Mouse (Mus musculus) cerebellum, postnatal 4 days (tissue): ENCODE measurements around the gene Zbed4.
"Not testable (repeated sequence)": the region's sequence is repeated elsewhere in the genome, so short reads cannot be mapped to it uniquely, and the experiment has no call there.

Source experiments
- DNase-seq, 2 experiments: peaks; one replicate each; pipeline ENCODE4 v3.0.0; 2022; ENCODE audit warnings: low spot score in 2 of 2, mixed read lengths in 1 of 2

Gene Zbed4

DNA sequence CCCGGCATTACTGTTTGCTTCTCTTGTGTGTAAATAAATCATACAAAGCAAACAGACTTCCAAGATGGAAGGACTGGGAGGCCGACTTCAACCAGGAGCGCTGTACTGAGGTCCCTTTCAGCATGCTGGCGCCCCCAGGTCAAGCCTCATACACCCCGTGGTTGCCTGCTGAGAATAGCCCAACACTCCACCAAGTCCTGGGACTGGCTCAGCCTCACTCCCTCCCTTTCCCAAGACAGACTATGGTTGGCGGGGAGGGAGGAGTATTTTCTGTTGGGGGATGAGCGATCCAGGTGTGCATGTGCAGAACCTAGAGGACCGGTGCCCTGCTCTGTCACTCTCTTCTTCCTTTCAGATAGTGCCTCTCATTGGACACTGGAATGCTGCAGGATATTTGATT lies 56.7 kb downstream of the Zbed4 start:
- no peak for DNase-seq

DNA sequence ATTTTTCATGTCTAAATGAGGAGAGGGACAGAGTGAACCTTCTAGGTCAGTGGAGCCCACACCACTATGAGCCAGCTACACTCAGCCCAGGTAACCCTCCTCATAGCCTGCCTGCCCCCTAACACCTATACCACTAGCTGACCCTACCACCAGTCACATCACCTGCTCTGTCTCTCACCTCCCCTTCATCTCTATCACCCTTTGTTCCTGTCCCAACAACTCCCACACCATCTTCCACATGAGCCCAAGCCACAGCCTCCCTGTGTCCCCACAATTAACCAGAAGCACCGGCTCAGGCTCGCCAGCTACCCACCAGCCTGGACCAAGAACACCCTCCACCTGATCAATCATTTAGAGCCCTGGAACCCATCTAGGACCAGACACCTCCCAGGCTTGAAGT lies 58.9 kb downstream of the Zbed4 start:
- DNase-seq = no peak

DNA sequence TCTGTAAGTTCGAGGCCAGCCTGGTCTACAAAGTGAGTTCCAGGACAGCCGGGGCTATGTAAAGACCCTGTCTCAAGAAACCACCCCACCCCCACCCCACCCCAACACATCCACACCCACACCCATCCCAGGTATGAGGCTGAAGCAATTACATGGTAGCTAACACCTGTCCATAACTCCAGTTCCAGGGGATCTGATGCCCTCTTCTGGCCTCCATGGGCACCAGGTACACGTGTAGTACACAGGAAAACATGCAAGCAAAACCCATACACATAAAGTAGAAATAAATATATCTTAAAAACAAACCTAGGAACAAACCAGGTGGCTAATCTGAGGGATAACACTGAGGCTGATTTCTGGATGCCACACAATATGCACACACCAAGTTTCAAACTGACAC lies 61.8 kb downstream of the Zbed4 start:
- DNase-seq = no peak

DNA sequence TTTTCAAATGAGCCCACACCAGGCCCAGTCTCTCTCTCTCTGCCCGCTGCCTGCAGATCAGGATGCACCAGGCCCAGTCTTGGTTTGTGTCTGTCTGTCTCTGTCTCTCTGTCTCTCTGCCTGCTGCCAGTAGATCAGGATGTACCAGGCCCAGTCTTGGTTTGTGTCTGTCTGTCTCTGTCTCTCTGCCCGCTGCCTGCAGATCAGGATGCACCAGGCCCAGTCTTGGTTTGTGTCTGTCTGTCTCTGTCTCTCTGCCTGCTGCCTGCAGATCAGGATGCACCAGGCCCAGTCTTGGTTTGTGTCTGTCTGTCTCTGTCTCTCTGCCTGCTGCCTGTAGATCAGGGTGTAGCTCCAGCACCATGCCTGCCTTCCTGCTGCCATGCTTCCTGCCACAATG lies 62.4 kb downstream of the Zbed4 start:
- DNase-seq = not testable (repeated sequence)

DNA sequence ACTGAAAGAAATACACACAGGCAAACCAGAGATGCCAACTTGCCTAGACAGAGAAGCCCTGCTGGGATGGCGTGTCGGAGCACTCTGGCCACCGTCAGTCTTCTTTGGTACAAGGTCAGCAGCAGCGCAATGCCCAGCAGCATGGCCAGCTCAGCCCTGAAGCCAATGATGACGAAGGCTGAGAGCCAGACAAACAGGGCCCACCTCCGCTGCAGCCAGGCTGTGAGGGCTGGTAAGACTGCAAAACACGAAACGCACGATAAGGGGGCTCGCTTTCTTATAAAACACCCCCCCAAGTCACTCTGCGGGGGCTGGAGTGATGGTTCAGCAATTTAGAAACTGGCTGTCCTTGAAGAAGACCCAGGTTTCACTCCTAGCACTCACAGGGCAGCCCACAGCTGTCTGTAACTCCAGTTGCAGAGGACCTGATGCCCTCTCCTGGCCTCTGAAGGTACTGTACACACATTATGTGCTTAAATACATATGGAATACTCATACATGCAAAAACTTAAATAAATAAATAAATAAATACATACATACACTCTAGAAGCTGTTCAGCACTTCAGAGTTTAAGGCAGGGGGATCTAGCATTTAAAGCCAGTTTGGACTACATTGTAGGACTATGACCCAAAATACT lies 63.1 kb downstream of the Zbed4 start:
- DNase-seq = no peak

DNA sequence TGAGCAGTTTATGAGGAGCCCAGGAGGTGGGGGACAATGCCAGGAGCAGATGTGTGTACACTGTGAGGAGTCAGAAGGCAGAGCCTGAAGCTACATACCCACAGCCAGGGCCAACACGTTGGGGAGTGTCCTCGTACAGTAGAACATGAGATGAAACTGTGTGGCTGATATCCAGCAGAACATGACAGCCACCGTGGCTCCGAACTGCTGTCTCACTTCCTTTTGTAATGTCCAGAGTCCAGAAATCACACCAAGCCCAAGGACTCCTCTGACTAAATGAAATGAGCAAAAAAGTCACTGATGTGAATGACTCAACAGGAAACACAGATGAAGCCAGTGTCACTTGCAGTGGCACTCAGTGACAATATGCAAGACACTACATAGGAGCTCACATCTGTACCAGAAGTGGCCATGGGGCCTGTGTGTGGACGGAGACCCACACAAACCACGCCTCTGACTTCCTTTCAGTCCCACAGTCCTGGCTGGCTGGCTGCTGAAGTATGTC lies 63.8 kb downstream of the Zbed4 start:
- no peak for DNase-seq

DNA sequence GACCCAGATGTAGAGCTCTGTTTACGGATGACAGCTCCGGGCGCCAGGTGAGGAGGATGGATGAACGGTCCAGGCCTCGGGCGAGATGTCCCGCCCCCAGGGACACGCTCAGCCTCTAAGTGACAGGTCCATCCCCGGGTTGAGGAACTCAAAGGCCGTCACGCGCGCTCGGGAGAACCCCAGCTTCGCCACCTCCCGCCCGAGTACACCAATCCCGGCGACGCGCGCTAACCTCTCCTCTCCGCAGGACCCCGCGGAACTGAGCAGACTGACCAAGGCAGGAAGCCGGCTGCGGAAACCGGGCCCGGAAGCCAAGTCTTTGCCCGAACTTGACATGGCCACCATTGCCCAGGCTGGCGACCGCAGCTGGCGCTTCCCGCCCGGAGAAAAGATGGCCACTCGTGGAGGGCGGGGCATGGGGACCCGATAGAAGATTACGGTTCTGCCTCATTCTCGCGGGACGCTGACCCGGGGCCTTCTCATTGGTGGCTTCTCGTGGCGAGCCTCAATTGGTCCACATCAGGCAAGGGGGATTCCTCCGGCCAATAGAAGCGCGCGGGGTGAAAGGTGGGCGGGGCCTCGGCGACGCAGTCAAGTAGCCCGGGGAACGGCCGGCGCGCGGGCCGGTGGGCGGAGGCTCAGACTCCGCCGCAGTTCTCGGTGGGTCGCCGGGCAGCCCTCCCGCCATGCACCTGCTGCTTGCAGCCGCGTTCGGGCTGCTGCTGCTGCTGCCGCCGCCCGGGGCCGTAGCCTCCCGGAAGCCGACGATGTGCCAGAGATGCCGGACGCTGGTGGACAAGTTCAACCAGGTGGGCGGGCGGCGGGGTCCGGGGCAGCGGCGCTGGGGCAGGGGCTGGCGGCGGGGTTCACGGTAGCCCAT lies 67.8 kb downstream of the Zbed4 start, which contains the start of the genes Alg12 and Creld2:
Alg12 (minus strand) TSS at position 293 of the 880 bp plus-strand sequence.
Creld2 (plus strand) TSS at position 621 of the 880 bp plus-strand sequence.
- DNase-seq = peak; percentile 98

DNA sequence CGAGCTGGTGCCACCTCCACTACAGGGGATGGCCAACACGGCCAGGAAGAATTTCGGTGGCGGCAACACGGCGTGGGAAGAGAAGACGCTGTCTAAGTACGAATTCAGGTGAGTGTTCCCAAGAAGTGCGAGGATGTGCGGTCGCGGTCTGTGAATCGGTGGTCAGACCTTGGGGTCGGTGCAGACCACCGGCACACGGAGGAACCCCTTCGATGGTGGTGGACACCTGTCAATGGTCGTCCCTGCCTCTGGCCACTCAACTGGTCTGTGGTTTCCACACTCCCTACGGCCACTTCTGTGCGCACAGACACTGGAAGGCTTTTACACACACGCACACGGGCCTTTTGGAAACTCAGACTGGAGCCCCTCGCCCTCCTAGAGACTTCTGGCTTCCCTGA lies 68.4 kb downstream of the Zbed4 start:
- DNase-seq = no peak

DNA sequence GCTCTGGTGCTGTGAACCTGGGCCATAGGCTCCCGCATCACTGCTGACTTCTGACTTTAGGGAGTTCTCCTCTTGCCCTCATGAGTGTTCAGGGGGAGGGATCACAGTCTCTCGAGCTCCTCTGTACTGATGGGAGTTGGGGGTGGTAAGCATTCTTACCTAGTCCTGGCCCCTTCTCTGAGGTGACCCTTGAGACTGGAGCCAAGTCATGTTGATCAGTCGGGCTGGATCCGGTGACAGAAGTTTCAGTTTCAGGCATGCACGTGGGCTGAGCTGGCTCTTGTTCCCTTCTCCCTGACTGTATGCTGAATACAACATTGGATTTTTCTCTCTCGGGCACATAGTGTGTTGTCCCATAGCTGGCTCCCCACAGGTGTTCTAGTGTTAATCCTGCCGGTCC lies 69.9 kb downstream of the Zbed4 start:
- no peak for DNase-seq

DNA sequence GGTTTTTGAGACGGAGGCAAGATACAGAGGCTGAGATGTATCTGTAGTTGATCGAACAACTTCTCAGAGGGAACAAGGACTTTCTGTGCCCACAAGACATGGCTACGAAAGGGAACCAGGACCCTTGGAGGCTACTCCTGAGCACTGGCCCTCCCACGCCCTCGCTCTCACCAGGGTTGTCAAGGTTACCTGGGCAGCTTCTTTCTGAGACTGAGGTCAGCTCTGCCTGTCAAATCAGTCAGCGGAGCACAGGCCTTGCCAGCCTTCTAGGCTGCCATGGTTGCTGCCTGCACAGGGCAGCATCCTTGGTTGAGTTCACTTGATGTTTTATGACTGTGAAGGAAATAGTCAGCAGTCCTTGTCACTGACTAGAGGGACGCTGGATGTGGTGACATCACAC lies 71.1 kb downstream of the Zbed4 start:
- no peak for DNase-seq

DNA sequence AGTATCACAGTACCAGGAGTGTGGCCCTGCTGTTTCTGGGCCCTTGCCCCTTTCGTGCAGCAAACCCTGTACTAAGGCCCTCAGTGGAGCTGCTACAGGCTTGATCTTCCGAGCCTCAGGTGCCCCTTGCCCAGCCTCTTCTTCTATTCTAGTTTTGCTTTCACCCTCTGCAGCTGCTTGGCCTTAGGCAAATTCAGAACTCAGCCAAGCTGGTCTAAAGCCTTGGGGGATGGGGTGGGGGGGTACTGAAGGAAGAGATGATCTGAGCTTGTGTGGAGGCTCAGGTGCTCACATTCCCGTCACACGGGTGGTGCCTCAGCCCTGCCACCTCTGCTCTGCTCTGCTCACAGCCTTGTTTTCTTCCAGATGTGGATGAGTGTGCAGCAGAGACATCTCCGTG lies 71.9 kb downstream of the Zbed4 start:
- no peak for DNase-seq

DNA sequence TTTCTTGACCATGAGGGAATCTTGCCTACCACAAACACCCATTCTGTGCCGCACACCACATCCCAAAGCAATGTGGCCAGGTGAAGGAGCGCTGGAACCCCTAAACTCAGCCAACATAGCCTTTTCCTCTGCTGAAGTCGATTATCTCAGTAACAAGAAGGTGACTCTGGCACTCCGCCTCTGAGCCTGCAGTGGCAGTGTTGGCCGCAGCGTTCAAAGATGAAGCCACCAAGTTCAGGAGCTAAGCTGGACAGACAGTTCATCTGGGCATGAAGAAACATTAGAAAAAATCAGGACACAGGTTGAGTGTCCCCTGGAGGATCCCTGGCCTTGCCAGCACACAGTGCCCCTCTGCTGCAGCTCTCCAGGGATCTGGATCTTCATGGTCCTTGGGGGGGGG lies 76.0 kb downstream of the Zbed4 start:
- no peak for DNase-seq

DNA sequence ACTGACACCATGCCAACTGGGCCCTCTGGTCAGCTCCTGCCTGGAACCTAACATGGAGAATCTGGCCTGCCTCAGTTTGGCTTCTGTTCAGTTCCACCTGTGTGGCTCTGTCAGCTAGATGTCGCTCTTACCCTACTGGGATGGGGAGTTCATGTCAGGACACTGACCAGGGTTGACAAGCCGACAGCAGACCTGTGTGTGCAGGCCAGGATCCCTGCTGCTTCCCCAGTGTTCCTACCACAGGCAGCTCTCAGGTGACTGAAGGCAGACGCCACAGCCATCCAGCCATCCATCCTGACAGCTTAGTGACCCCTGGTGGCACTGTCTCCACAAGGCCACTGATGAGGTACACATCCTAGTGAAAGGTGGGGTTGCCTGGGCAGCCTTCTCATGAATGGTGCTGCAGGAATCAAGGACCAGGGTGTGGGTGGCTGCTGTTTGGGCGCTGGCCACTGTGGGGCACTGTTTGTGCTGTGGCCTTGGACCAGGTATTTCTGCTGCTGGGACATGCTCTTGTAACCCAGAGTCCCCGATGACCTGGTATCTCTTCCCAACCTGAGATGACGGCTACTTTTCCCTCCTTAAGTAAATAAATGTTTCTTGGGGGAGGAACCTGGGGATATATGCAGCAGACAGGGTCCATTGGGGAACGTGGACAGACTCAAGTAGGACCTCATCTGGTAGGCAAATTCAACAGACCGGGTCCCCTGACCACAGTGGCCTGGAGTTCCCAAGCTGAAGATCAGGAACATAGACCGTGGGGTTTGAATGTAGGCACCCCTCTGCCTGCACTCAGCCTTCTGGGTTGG lies 76.7 kb downstream of the Zbed4 start:
- DNase-seq = peak; percentile 47 to 76

DNA sequence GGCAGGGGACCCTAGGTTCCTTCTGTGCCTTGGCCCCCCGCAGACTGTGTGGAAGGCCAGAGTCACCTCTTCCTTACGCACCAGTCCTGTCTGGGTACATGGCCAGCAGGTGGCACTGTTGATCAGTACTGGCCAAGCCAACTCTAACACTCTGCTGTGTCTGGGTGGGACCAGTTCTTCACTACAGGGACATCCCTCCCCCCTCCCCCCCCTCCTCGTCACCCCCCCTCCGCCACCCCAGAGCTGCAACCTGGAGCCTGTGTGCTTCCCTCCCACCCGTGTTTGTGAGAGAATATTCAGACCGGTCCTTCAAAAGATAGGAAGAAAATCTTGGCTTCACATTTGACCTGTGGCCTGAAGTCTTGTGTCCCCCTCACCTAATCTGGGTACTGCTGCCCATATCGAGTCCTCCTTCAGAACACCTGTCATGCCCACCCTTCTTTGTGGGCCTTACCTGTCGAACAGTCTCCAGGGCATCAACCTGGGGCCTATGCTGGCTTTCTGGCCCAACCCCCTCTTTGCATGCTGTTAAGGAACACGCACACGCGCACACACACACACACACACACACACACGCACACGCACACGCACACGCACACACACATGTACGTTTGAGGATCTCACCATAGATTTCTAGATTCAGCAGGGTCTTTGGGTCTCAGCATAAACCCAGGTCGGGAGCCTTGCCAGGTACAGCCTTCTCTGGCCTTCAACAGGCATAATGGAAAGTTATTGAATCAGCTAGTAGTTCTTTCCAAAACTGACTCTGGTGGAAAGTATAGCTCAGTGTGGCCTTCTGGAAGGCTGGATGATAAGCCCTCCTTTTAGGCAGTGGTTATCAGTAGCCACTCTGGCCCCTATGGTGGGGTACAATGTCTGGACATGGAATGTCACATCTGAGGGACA lies 77.6 kb downstream of the Zbed4 start:
- peak; percentile 80 to 90 for DNase-seq

DNA sequence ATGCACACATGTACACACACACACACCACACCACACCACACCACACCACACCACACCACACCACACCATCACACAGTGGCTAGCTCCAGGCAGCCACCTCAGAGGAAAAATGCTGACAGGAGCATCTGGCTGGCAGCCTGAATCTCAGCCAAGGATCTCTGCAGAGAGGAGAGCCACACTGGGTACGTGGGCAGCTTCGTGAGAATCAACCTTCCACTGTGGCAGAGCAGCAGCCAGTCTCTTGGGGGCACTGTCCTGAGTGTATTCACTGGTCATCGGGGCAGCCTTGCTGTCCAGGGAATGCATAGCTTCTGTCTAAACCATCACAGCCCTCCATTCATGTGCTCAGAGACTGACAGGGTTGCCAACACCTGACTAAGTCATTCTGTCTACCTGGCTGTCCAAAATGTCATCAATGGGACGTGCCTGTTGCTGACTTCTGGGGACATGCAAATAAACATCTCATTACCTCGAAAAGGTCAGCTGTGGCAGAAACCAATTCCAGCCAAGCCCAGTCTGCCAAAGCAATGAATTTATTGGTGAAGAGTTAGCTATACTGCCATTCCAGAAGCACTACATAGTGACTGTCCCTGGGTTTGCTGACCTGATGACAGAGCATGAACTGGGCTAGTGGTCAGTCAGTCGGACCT lies 78.5 kb downstream of the Zbed4 start:
- DNase-seq = no peak

DNA sequence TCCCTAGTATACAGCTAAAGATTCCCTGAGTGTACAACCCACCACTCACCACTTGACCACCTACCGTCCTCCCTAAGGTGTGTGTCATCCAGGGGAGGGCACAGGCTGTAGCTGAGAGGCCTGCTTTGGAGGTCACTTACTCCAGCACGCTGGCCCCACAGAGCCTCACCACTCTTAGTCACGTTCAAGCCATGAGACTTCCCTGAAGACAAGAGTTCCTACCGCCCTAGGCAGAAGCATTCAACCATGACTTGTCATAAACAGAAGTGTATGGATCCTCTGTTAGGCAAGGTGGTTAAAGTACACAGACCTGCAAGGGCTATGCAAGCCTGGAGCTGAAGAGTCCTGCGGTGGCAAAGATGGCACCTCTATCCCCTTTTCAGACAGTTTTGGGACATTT lies 79.2 kb downstream of the Zbed4 start:
- no peak for DNase-seq

DNA sequence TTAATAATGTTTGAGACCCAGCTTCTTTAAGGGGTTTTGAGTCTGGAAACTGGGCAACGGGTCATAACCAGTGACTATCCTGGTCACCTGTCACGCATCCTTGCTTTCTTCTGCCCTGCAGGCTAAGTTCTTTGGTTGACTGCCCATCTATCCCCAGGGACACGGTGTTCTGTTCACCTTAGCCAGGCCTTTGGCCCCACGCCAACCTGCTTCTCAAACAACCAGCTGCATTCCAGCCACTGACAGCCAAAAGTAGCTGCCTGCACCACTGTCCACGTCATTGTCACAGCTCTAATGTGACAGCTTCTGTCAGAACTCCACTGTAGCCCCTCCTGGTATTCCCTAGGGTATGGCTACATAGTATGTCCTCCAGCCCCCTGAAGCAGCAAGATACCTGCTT lies 80.0 kb downstream of the Zbed4 start:
- DNase-seq = no peak

DNA sequence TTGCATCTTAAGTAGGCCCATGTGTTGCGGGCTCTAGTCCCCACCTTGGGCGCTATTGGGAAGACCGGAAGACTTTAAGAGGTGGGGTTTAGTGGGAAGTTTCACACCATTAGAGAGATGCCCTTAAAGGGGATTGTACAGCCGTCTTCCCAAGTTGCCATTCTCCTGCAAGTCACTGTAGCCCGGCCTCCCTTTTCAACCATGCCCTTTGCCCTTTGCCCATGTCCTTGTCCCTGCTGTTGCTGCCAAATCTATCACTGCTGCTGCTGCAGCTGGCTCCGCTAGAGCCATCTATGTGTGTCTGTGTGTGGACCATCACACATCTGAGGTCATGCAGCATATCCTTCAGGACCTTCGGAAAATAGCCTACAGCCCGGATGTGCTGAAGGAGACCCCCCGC lies 81.1 kb downstream of the Zbed4 start:
- no peak for DNase-seq
